Mouse (Mus musculus) megakaryocyte, embryonic 14.5 days (primary cell): ENCODE data around the gene Dnajc5.

Experiments
- FLI1 ChIP-seq: IDR thresholded peaks from 2 replicates; pipeline ENCODE4 v1.6.1; 2012; ENCODE audit warnings: low read length, inconsistent platforms, mixed read lengths
- GATA1 ChIP-seq: IDR thresholded peaks from 3 replicates; pipeline ENCODE4 v1.6.1; 2012; ENCODE audit warnings: mixed read lengths, low read length, inconsistent platforms, borderline replicate concordance

DNA sequence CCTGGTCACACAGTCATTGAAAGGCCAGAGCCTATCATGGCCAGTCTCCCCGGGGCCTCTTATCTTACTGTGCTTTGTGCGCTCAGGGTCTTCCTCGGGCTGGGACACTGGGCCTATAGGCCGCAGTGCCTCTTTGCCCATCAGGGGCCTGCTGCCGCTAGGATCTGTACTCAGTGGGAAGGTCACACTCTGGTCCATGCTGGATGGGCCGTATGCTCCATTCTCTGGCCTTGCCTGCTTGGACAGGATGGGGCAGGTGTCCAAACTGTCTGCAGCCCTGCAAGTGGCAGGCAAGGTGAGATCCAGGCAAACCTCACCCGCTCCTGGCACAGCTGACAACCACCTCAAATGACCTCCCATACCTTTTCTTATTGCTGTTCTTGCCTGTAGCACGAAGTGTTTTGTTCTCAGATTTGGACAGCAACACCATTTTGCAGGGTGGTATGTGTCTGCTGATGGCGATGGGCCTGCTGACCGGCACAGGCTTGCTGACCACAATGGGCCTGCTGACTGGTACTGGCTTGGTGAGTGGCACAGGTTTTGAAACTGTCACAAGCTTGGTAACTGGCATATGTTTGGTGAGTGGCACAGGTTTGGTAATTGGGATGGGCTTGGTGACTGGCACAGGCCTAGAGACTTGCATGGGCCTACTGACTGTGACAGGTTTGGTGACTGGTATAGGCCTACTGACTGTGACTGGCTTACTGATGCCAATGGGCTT is 68.9 kb downstream of the Dnajc5 start:
- TF ChIP-seq GATA1 (no peak), FLI1 (no peak)
